In the genomic region with DNA sequence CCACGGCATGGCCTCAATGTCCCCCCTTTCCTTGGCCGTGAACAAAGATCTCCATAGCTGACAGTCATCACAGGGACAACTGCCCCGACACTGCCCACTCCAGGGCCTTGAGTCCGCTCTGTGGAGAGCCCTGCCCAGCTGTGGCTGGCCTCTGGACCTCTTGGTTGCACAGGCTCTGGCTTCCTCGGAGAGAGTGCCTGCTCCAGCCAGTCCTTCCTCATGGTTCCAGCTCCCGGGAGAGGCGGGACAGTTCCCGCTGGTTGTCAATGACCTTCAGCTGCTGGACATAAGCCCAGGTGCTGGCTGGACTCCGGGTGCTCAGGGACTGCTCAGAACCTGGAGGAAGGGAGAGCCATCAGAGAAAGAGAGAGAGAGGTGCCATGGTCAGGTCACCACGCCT, we compare ENCODE assay signal across 8 mouse cellular contexts. TPM values are rescaled to one million over a fixed set of nuclear protein-coding genes. Genes with fewer than 3 reads are reported as not detected.
A peak's percentile ranks its signal among the peaks of the same experiment; 100 is the strongest.
DNase-seq lines count a peak whose midpoint lies in the region; ATAC-seq and TF ChIP-seq lines count a peak whose summit lies in the region.

No protein-coding gene starts in this region.

- no peak overlapping the region for H3K4me2 ChIP-seq in midbrain, embryonic 16.5 days (ENCODE audit: low read length)
- no peak overlapping the region for H3K4me2 ChIP-seq in heart, embryonic 11.5 days
- H3K4me2 ChIP-seq in limb, embryonic 11.5 days (ENCODE audit: low read depth, severe bottlenecking) = no peak overlapping the region

- peak overlapping the region; percentile 9 for H3K27ac ChIP-seq in midbrain, embryonic 10.5 days (replicated peaks)
- no peak overlapping the region for H3K27ac ChIP-seq in midbrain, embryonic 16.5 days (ENCODE audit: low read length)
- H3K27ac ChIP-seq in bone marrow, adult 2 months (ENCODE audit: control insufficient read depth, insufficient read depth, low read depth, low read length, poor library complexity) = peak overlapping the region; percentile 72
- H3K27ac ChIP-seq in heart, embryonic 11.5 days (ENCODE audit: low read depth, low read length) = no peak overlapping the region
- H3K27ac ChIP-seq in limb, embryonic 11.5 days (replicated peaks; ENCODE audit: low read depth, low read length) = no peak overlapping the region

- peaks cover 48% of the 10 kb centered on the region for H3K4me1 ChIP-seq in midbrain, embryonic 10.5 days
- H3K4me1 ChIP-seq in midbrain, embryonic 16.5 days (ENCODE audit: control insufficient read depth, insufficient read depth, low read length) = peaks cover 6% of the 10 kb centered on the region; the same call in 1 of the 2 replicates
- H3K4me1 ChIP-seq in bone marrow, adult 2 months (ENCODE audit: control insufficient read depth, insufficient read depth, low read length) = peaks cover 10% of the 10 kb centered on the region
- H3K4me1 ChIP-seq in heart, embryonic 11.5 days (ENCODE audit: control insufficient read depth, insufficient read depth, low read length) = peaks cover 53% of the 10 kb centered on the region
- peaks cover 2% of the 10 kb centered on the region for H3K4me1 ChIP-seq in limb, embryonic 11.5 days (ENCODE audit: control insufficient read depth, insufficient read depth, low read length)

- no peaks in the 10 kb centered on the region for H3K27me3 ChIP-seq in midbrain, embryonic 10.5 days (ENCODE audit: low read depth, poor library complexity, severe bottlenecking)
- no peaks in the 10 kb centered on the region for H3K27me3 ChIP-seq in midbrain, embryonic 16.5 days (ENCODE audit: control insufficient read depth, insufficient read depth, low read depth, low read length)
- no peaks in the 10 kb centered on the region for H3K27me3 ChIP-seq in heart, embryonic 11.5 days (ENCODE audit: control insufficient read depth, insufficient read depth, low read length)
- H3K27me3 ChIP-seq in limb, embryonic 11.5 days (ENCODE audit: control insufficient read depth, insufficient read depth, low read length) = no peaks in the 10 kb centered on the region

- H3K4me3 ChIP-seq in midbrain, embryonic 10.5 days = no peak overlapping the region
- no peak overlapping the region for H3K4me3 ChIP-seq in midbrain, embryonic 16.5 days (ENCODE audit: low read depth, low read length)
- no peak overlapping the region for H3K4me3 ChIP-seq in bone marrow, adult 2 months (replicated peaks; ENCODE audit: control insufficient read depth, low read depth, low read length)
- no peak overlapping the region for H3K4me3 ChIP-seq in heart, embryonic 11.5 days (ENCODE audit: low read depth, low read length)
- H3K4me3 ChIP-seq in limb, embryonic 11.5 days (ENCODE audit: low read depth, low read length) = no peak overlapping the region

- H3K9ac ChIP-seq in midbrain, embryonic 16.5 days (ENCODE audit: low read depth, low read length) = no peak overlapping the region
- 0 out of 2 replicates have a peak overlapping the region, but pooled peaks have one; percentile 34 for H3K9ac ChIP-seq in heart, embryonic 11.5 days (ENCODE audit: low read depth, low read length)
- H3K9ac ChIP-seq in limb, embryonic 11.5 days (ENCODE audit: low read length) = no peak overlapping the region

- WGBS in midbrain, embryonic 10.5 days = 82% methylated on average over 10 of the region's 10 CpGs
- 79% methylated on average over 10 of the region's 10 CpGs for WGBS in midbrain, embryonic 16.5 days
- 60% methylated on average over 10 of the region's 10 CpGs for WGBS in bone marrow, adult 2 months
- 58% methylated on average over 10 of the region's 10 CpGs for WGBS in heart, embryonic 11.5 days (ENCODE audit: insufficient replicate concordance)
- WGBS in limb, embryonic 11.5 days = 76% methylated on average over 10 of the region's 10 CpGs

- TF ChIP-seq POLR2A in bone marrow, adult 2 months (IDR thresholded peaks at IDR 0.05; ENCODE audit: borderline replicate concordance, control insufficient read depth, low read depth, low read length) = no peak

- no peaks in the 10 kb centered on the region for H3K9me3 ChIP-seq in midbrain, embryonic 10.5 days (replicated peaks)
- H3K9me3 ChIP-seq in midbrain, embryonic 16.5 days (replicated peaks; ENCODE audit: control insufficient read depth, low read length, poor library complexity, severe bottlenecking) = no peaks in the 10 kb centered on the region
- no peaks in the 10 kb centered on the region for H3K9me3 ChIP-seq in heart, embryonic 11.5 days (replicated peaks; ENCODE audit: control insufficient read depth, low read length)
- no peaks in the 10 kb centered on the region for H3K9me3 ChIP-seq in limb, embryonic 11.5 days (ENCODE audit: control insufficient read depth, low read length)

- no peak for ATAC-seq in midbrain, embryonic 16.5 days
- no peak for ATAC-seq in heart, embryonic 11.5 days (replicated peaks; ENCODE audit: insufficient number of reproducible peaks, low FRiP score, low TSS enrichment)
- ATAC-seq in limb, embryonic 11.5 days (ENCODE audit: insufficient number of reproducible peaks, low FRiP score, low TSS enrichment, low read depth) = peak; percentile 15; the same call in 1 of the 2 replicates
- ATAC-seq in inflammation-experienced regulatory T-cells, adult 6 months = no peak

- no peak for DNase-seq in midbrain, embryonic 10.5 days (ENCODE audit: low spot score)
- DNase-seq in limb, embryonic 11.5 days (ENCODE audit: low spot score) = no peak
- DNase-seq in retina, postnatal 1 day = no peak
- no peak for DNase-seq in urinary bladder, postnatal 25 days (ENCODE audit: low spot score)

- H3K36me3 ChIP-seq in midbrain, embryonic 10.5 days = no peaks in the 10 kb centered on the region
- H3K36me3 ChIP-seq in midbrain, embryonic 16.5 days (ENCODE audit: control insufficient read depth, insufficient read depth, low read length) = no peaks in the 10 kb centered on the region; the same call in 1 of the 2 replicates
- peaks cover 2% of the 10 kb centered on the region; the same call in 1 of the 2 replicates for H3K36me3 ChIP-seq in heart, embryonic 11.5 days (ENCODE audit: control insufficient read depth, insufficient read depth, low read length)
- peaks cover 2% of the 10 kb centered on the region; the same call in 1 of the 2 replicates for H3K36me3 ChIP-seq in limb, embryonic 11.5 days (ENCODE audit: control insufficient read depth, insufficient read depth, low read length)

- no peak for TF ChIP-seq CTCF in bone marrow, adult 2 months (IDR thresholded peaks at IDR 0.05; ENCODE audit: control insufficient read depth, insufficient read depth, low read length)

RNA-seq across cellular contexts. Expression of a gene that starts 14.2 kb away (rescaled TPM):
- polyA plus RNA-seq in midbrain, embryonic 10.5 days (2016; fragmentation: Nextera tagmentation; extraction: Ambion mirVana) = 0.12 and 0.26 TPM in 2 replicates
- 0.14 and 0.23 TPM in 2 replicates for polyA plus RNA-seq in midbrain, embryonic 16.5 days (2015; fragmentation: Nextera tagmentation; extraction: Ambion mirVana)
- 2.3 and 7.3 TPM in 2 replicates for polyA plus RNA-seq in bone marrow, adult 2 months (2011; ENCODE audit: insufficient read depth, insufficient read length, low replicate concordance, missing spikeins)
- polyA plus RNA-seq in heart, embryonic 11.5 days (2014; fragmentation: Nextera tagmentation; extraction: Ambion mirVana) = 0.20 TPM in 1 of 2 replicates, not detected in the other
- 0.25 TPM in 1 of 2 replicates, not detected in the other for polyA plus RNA-seq in limb, embryonic 11.5 days (2014; fragmentation: Nextera tagmentation; extraction: Ambion mirVana)
- polyA plus RNA-seq in inflammation-experienced regulatory T-cells, adult 6 months (2017; shearing (Covaris generic)) = not detected

RNA-seq across cellular contexts. Expression of a gene that starts 22.4 kb away (rescaled TPM):
- polyA plus RNA-seq in midbrain, embryonic 10.5 days (2016; fragmentation: Nextera tagmentation; extraction: Ambion mirVana) = 5.3 and 6.0 TPM in 2 replicates
- polyA plus RNA-seq in midbrain, embryonic 16.5 days (2015; fragmentation: Nextera tagmentation; extraction: Ambion mirVana) = 19.7 and 21.3 TPM in 2 replicates
- 15.3 and 17.0 TPM in 2 replicates for polyA plus RNA-seq in bone marrow, adult 2 months (2011; ENCODE audit: insufficient read depth, insufficient read length, low replicate concordance, missing spikeins)
- polyA plus RNA-seq in heart, embryonic 11.5 days (2014; fragmentation: Nextera tagmentation; extraction: Ambion mirVana) = 8.3 and 8.5 TPM in 2 replicates
- polyA plus RNA-seq in limb, embryonic 11.5 days (2014; fragmentation: Nextera tagmentation; extraction: Ambion mirVana) = 3.4 and 3.9 TPM in 2 replicates
- not detected for polyA plus RNA-seq in inflammation-experienced regulatory T-cells, adult 6 months (2017; shearing (Covaris generic))

RNA-seq across cellular contexts. Expression of a gene that starts 33.0 kb away (rescaled TPM):
- polyA plus RNA-seq in midbrain, embryonic 10.5 days (2016; fragmentation: Nextera tagmentation; extraction: Ambion mirVana) = 30.5 and 36.3 TPM in 2 replicates
- 92.1 and 100 TPM in 2 replicates for polyA plus RNA-seq in midbrain, embryonic 16.5 days (2015; fragmentation: Nextera tagmentation; extraction: Ambion mirVana)
- 62.3 and 67.5 TPM in 2 replicates for polyA plus RNA-seq in bone marrow, adult 2 months (2011; ENCODE audit: insufficient read depth, insufficient read length, low replicate concordance, missing spikeins)
- 45.1 and 51.1 TPM in 2 replicates for polyA plus RNA-seq in heart, embryonic 11.5 days (2014; fragmentation: Nextera tagmentation; extraction: Ambion mirVana)
- polyA plus RNA-seq in limb, embryonic 11.5 days (2014; fragmentation: Nextera tagmentation; extraction: Ambion mirVana) = 20.0 and 24.8 TPM in 2 replicates
- polyA plus RNA-seq in inflammation-experienced regulatory T-cells, adult 6 months (2017; shearing (Covaris generic)) = 10 to 100 TPM; 30.1 to 34.1 (median 30.8) TPM

RNA-seq across cellular contexts. Expression of a gene that starts 39.7 kb away (rescaled TPM):
- 40.4 and 41.7 TPM in 2 replicates for polyA plus RNA-seq in midbrain, embryonic 10.5 days (2016; fragmentation: Nextera tagmentation; extraction: Ambion mirVana)
- polyA plus RNA-seq in midbrain, embryonic 16.5 days (2015; fragmentation: Nextera tagmentation; extraction: Ambion mirVana) = 37.3 and 41.9 TPM in 2 replicates
- polyA plus RNA-seq in bone marrow, adult 2 months (2011; ENCODE audit: insufficient read depth, insufficient read length, low replicate concordance, missing spikeins) = 6.8 and 13.5 TPM in 2 replicates
- 30.4 and 30.5 TPM in 2 replicates for polyA plus RNA-seq in heart, embryonic 11.5 days (2014; fragmentation: Nextera tagmentation; extraction: Ambion mirVana)
- polyA plus RNA-seq in limb, embryonic 11.5 days (2014; fragmentation: Nextera tagmentation; extraction: Ambion mirVana) = 49.5 and 50.0 TPM in 2 replicates
- polyA plus RNA-seq in inflammation-experienced regulatory T-cells, adult 6 months (2017; shearing (Covaris generic)) = 10 to 100 TPM; 17.3 to 34.2 (median 22.8) TPM

Comparison
In these comparisons a context has a peak if more than half of its experiments do, and no peak if none do; other contexts are left out.
1. H3K27ac ChIP-seq: peak in midbrain, embryonic 10.5 days (single experiment) and bone marrow, adult 2 months (single experiment); none in midbrain, embryonic 16.5 days (single experiment), heart, embryonic 11.5 days (single experiment) and limb, embryonic 11.5 days (single experiment).